Mouse (Mus musculus): Measurements from ENCODE around the gene Plcb1.

Plcb1 gene

DNA sequence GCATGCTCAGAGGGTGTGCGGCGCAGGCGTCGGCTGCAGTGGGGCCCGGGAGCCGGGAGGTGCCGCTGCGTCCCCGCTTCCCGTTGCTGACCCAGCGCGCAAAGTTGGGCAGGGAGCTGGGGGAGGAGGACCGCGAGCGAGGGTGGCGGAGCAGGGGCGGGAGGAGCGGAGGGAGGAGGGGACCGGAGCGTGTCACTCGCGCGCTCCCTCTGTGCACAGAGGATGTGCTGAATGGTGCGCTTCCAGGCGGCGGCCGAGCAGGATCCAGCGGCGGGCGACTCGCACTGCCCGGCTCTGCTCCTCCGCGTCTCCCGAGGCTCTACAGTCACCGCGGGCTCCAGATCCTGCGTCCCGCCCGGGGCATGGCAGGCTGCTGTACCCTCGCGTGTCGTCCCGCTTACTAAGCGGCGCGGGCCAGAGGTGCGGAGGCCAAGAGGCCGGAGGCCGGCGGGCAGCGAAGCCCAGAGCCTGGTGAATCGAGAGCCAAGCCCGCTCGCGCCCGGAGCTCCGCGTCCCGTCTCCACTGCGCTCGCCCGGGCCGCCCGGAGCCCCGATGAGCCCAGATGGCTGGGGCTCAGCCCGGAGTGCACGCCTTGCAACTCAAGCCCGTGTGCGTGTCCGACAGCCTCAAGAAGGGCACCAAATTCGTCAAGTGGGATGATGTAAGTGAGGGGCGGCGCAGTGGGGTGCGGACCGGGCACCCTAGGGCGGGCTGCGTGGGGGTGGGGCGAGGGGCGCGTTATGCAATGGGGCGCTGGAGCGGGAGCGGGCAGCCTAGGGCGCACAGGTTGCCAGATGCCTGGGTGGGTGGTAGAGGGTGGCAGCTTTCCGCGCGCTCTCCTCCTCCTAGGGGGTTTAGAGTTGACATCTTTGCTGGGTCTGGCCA lies at the start of gene Plcb1:
Gene Plcb1 (plus strand): TSS at position 98 of the 886 bp plus-strand sequence.
- peak; percentile 61 for DNase-seq (ENCODE audit: low spot score)

DNA sequence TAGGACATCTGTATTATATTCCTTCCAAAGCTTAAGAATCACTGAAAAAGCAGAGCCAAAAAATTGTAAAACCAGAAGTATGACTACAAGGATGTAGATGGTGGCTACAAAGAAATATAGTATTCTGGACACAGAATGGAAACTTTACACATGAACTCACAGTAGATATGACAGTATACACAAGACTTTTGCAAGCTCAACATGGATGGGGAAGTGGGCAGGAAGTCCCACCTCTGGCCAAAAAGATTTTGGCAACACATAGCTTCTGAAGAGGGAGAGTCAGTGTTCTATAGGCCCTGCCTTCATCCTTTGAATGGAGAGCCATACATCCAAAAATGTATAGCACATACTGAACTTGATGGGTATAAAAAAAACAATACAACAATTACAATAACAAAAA lies 30.3 kb upstream of the Plcb1 start:
- no peak for DNase-seq (ENCODE audit: low spot score)

DNA sequence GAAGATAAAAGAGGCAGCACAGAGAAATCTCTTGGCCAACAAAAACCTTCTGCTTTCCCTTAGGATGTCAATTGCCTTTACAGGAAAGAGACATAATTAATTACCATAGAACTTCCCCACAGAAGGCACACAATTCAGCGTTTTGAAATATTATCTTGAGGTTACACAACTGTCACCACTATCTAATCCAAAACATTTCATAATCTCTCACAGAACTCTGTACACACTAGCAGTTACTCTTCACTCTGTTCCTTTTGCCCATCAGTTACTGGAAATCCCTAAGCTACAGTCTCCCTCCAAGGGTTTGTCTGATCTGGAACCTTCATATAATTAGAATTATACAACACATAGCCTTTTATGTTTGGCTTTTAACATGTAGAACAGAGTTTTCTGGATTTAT lies 29.8 kb upstream of the Plcb1 start:
- DNase-seq (ENCODE audit: low spot score), result no peak

DNA sequence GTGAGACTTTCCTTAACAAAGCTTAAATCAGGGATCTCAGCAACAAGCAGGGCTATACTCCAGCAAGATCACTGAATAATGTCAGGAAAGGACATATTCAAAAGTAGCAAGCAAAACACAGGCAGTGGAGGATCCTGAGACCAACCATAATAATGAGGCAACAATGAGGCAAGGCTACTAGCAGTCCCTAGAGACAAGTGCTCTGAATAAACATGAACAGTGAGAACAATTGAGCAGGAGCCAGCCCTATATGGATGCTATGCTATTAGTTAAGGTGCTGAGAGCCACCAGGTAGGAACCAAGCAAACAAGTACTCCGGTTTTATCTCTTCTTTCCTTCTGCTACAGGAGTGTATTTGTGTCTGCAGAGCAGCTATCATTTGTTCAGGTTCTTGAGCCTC lies 24.8 kb upstream of the Plcb1 start:
- no peak for DNase-seq (ENCODE audit: low spot score)

DNA sequence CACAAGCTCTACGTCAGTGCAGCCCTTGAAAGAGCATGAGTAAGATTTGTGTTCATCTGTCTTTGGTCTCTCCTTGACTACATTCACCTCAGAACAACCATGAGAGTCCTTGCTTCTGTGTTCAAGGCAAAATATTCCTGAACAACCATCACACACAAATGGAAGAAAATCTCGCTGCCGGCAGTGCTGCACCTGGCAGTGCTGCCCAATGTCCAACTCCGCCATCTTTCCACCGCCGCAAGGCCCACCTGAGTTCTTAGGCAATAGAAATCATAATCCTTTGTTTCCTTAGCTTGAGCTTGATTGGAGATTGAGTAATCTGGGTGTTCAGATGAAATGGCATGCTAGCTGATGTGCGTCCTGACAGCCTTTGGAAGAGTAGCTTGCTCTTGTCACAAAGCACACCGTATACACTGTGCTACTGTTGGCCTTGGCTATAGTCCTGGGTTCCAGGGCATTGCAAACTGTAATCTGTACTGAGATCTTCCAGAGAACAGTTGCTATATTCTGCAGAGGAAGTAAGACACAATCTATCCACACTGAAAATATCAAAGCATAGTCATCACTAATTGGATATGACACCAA lies 22.4 kb upstream of the Plcb1 start:
- no peak for DNase-seq (ENCODE audit: low spot score)

DNA sequence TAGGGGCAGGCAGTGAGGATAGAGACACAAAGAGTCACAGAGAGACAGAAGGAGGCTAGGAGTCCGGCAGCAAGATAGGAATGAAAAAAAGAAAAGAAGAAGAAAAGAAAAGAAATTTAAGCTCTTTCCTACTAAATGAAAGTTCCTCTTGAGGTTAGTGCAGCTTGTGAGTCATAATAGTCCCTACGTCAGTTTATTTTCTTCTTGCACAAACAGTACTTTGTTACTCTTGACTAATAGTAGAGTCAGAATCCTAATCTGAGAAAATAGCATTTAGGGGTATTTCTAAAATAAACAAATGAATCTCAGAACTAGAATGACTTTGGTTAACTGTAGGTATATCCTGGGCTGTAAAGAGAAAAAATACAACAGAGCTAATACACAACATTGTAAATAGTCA lies 21.4 kb upstream of the Plcb1 start:
- DNase-seq (ENCODE audit: low spot score), result no peak

DNA sequence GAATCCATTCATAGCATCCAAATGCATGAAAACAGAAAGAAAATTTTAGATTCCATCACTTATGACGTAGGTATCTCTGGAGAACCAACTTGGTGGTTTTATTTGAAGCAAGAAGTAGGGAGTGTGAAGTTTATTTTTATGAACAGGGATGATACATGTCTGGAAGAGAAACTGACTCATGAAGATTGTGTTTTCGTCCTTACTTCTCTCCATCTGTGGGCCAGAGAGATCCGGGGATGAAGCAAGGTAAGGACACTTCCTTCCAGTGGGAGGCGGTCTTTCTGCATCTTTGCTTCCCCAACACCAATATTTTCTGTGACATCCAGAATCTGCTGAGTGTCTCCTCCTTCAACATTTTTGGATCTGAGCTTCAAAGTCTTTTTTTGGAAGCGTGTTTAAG lies 6.0 kb upstream of the Plcb1 start:
- DNase-seq (ENCODE audit: low spot score), result no peak

DNA sequence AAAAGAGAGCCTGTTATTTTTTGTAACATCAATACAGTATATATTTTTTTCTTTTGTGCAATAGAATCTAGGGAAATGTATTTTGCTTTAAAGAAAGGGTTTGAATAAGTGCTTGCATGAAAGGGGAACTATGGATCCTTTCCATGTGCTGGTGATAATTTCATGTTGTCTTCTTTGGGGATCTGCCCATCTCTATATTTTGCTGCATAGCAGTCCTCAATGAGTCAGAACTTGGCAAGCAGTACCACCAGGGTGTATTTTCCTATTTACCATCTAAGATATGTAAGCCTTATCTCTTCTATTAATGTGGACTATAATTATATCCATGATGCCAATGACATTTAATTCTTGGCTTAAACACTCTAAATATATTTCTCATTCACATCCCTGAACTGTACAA lies 5.6 kb upstream of the Plcb1 start:
- no peak for DNase-seq (ENCODE audit: low spot score)

DNA sequence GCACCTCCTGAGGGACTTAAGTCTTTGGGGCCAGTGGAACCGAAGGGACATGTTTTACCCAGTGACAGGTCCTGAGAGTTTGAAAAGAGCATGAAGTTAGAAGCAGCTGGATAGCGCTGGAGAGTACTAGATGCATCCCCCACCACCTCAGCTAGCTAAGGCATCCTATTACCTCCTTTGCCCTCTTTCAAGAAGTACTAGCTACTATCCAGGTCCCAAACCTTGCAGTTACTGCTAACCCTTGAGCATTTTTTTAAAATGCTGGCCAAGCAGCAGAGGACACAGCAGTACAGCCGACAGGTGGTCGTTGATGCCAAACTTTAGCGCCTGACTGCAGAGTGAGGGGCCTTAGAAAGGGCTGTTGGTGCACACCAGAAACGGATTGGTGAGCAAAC lies 986 bp downstream of the Plcb1 start:
- DNase-seq (ENCODE audit: low spot score), result no peak

DNA sequence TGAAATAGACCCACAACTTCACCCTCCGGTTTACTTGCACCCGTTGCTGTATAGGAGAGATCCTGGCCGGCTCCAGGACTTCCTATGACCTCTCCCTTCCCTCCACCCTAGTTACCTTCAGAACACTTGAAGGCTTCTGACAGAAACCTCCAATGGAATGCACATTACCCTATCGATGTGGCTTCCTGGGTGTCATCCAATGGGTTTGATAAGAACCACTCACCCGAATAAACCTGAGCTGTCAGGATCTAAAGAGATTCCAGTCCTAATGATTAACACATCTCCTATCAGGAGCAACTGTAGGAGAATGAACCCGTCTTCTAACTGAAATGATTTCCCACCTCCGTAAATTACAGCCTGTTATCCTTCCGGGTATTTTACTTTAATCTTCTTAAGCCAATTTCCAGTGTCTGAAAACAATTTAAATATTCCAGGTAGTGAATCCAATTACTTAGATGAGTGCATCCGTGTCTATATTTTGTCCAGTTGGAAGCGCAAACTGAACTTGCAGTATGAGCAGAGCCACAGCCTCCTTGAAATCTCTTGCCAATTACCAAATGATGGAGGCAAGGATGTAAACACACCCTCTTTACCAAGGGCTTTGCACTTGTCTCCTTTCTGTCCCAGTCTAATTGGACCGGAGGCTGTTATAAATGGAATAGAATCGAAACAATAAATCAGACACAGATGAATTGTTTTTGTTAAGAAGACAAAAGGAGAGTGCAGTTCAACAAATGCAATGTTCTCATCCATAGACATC lies 1.6 kb downstream of the Plcb1 start:
- no peak for DNase-seq (ENCODE audit: low spot score)

DNA sequence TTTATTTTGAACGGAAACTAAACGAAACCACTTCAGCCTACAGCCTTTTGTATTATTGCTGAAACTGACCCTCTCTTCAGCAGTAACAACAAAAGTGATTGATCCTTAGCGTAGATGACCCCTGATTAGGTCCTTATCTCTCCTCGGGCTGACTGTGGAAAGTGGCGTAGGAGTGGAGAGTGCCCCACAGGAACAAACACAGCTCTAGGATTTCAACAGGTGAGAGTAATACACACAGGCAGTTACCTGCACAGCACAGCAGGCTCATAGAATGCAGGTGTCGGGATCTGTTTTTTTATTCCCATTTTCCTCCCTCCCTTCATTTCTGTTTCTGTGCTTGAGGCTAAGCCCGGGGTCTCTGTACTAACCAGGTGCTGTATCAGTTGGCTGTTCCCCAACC lies 7.1 kb downstream of the Plcb1 start:
- no peak for DNase-seq (ENCODE audit: low spot score)

DNA sequence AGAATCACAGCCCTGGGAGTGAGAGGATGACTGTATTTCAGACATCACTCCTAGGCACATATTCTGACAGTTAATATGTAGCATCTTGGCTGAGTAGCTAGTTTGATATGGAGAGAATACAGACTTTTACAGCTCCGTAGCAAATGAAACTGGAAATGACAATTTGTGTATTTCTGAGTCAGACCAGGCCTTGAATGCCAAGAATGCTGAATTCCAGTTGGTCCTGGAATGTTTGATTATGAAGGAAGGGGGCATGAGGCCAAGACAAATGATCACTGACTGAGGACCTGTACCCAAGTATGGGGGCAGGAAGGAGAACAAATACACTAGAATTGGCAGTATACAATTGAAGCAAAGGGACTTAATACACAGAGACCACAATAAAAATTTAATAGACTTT lies 14.4 kb downstream of the Plcb1 start:
- DNase-seq (ENCODE audit: low spot score), result no peak

DNA sequence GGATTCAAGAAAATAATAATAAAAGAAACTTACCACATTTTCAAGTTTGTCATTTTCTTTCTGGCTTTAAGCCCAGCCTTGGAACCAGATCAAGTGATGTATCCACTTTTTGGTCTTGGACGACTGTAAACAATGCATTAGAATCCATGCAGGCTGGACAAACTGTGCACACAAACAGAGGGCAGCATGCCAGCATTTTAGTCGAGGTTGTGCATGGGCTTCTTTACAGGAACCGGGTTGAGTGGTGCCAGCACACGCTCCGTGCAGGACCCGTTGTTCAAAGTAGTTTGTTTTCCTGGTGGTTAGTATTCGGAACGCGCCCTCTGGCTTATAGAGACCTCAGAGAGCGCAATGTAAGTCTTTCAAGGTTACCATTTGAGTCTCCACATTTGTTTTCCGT lies 30.5 kb downstream of the Plcb1 start:
- peak; percentile 26 for DNase-seq (ENCODE audit: low spot score)

DNA sequence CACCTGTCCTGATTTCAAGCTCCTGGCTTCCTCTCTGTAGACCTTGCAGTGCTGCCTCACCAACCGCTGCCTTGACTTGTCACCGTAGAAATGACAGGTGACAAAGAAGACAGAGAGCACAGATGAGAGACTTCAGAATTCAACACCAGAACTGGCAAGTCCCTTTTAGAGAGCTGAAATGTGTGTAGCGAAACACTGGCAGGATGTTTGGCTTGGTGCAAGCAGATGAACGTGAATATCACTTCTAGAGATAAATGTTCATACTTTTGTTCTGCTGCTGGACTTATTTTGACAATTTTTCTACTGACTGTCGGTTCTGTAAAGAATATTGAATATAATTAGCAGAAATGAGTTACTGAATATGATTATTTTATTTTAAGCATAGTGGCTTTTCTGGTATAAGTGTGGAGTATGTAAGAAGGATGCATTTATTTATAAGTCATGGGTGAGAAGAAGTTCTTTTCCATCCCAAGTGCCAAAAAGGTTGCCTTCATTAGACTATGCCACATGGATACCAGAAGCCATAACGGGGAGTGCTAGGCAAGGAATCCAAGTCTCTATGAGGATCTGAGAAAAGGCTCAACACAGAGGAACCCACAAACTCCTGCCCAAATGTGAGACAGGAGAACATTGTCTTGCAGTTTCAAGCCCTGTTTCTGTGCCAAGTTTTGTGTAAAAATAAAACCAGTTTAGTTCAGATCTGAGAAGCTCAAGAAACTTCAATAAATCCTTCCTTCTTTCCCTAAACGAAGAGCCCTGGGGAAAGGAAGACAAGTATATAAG lies 31.4 kb downstream of the Plcb1 start:
- no peak for DNase-seq (ENCODE audit: low spot score)

DNA sequence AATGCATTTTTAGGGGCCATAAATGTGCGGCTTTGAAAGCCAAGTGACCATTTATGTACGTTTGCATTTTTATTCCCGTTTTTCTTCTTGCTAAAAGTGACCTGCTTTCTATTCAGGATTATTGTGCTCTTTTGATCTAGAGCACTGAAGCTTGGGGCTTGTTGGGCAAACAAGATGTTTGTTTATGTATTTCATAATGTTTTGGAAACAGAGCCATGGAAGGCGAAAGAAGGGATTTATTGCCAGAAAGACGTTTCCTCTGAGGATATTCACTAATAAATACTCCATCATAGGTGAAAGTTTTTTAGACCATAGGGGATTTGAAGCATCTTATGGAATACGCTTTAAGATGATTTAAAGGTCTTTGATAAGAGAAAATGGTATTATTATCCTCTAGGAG lies 35.3 kb downstream of the Plcb1 start:
- DNase-seq (ENCODE audit: low spot score), result no peak

DNA sequence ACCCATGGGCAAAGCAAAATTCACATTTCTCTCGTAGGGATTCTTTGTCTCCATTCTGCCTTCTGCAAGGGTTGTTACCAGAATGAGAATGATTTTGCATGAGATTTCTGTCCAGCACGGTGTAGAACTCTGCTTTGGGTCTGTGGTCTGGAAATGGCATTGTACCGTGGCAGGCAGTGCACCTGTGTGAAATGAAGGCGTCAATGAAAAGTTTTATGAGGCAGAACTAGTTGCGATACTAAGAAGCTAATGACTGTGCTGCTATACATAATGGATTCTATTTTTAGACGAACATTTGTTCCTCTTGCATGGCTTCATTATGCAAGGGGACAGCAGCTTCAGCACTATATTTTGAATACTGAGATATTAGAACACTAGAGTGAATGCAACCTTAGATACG lies 39.8 kb downstream of the Plcb1 start:
- DNase-seq (ENCODE audit: low spot score), result no peak

DNA sequence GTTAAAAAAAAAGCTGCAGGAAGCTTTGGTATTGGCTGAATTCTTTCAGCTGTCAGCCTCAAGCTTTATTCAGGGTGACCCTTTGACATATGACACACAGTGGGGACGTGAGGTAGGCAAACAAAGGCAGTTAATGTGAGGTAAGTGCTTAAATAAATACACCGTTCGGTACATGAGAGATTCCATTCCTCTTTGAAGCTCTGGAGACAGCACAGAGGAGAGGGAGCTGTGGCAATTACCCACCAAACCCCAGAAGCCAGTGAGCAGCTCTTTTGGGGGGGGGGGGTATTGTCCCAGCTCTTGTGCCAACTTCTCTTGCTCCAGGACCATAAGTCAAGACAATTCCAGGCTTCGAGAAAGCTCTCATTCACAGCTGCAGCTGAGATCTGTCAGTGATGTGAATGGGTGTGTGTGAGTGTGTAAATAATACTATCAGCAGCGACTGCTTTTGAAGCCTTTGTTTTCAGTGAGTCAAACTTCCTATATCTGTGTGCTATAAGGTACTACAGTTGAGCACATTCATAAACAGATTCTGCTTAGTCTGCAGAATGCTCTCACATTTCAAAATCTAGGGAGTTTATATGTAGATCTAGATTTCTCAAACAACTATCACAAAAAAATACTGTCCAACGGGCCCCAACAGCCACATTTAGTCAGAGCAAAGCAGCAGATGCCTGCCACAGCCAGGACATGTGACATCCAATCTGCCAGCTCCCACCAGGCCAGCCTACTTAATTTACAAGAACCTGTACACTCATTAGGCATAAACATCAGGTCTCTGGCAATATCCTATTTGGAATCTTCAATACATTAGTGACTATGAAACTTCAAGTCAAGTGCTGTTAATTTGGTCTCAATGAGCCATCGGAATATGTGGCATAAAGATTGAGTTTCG lies 40.5 kb downstream of the Plcb1 start:
- DNase-seq (ENCODE audit: low spot score), result no peak

DNA sequence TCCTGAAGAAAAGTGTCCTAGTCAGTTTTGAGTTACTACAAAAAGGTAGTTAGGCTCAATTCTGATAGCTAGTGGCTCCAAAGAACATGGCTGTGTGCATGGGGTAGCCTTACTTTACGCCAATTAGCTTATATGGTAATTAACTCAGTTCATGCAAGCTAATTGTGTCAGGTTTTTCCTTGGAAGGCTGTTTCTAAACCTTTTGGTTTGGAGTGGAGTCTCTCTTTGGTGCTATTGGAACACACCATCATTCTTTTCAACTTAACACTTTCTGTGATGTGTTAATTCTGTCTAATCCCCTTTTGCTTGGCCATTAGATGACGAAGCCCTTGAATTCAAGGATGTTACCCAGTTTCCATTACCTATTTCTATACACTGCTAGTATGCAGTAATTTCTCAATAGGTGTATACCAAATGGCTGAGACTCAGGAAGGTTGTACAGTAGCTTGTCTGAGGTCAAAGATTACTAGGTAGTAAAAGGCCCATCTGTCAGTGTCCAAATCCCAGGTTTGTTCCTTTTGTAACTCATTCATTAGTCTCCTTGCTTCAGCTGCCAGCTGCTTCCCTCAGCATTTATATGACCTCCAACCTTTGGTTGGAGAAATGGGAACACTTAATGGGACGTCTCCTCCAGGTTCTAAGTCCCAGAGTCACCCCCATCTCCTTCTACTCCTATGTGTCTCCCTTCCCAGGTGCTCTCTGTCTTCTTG lies 42.1 kb downstream of the Plcb1 start:
- DNase-seq (ENCODE audit: low spot score), result no peak

DNA sequence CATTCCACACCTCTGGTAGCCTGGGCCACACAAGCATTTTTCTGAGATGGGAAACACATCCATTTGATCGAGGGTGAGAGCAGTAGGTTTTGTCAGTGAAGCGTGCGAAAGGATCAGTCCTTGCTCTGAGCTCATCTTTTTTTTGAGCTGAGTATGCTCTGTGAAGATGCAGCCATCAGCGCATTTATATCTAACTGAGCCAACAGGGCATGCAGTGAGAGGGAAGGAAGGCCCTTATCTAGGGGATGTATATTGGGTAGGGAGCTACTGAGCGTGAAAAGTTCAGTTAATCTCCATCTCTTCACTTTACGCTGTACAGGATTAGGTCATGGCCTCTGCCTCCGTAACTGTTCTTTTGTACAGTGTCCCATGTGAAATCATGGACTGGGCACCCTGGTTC lies 46.0 kb downstream of the Plcb1 start:
- no peak for DNase-seq (ENCODE audit: low spot score)

DNA sequence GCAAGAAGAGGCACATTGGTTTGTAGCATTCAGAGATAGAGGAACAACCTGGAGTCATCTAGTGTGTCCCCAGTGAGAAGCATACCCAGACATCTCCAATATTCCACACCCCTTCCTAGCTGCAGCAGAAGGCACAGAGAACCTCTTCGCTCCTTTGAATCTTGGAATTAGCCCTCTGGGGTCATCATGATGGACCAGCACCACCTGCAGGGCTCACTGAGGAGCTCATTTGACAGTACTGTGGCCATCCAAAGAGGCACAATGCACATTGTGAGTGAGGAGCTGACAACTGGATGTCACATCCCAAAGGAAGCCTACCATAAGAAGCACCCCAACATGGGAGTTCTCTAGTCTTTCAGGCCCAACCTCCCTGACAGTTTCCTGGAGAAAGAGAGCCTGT lies 50.2 kb downstream of the Plcb1 start:
- DNase-seq (ENCODE audit: low spot score), result no peak

DNA sequence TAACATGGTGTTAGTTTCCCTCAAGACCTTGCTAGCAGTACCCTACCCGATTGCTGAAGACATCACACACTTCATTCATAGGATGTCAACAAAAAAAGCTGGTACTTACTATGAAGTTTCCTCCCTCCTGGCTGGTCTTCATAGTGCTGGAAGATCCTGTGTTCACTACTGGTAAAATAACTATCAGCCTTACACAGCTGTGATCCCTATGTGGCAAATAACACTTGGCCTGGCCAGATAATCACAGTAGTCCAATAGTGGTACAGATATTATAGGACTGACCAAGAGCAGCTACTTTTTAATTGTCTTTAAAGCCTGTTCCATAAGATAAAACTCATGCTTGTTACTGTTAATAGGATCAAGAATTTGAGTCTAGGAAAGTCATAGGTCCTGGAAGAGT lies 52.3 kb downstream of the Plcb1 start:
- no peak for DNase-seq (ENCODE audit: low spot score)

Measured in testis, postnatal 14 days (tissue).